Mouse (Mus musculus): ENCODE data around the gene Tiam1.
A peak's percentile ranks its signal among the peaks of the same experiment; 100 is the strongest.

The Tiam1 gene

GRCm38 (mm10) chr16:89989816-89990215 lies 153.8 kb downstream of the Tiam1 start:
- no peak for DNase-seq

GRCm38 (mm10) chr16:89986672-89987362 lies 156.8 kb downstream of the Tiam1 start:
- no peak for DNase-seq

- DNase-seq = no peak
Measured at GRCm38 (mm10) chr16:89985702-89986481, 157.7 kb downstream of the Tiam1 start.

GRCm38 (mm10) chr16:89980075-89980744 lies 163.4 kb downstream of the Tiam1 start:
- peak; percentile 82 for DNase-seq

GRCm38 (mm10) chr16:89975441-89975840 lies 168.1 kb downstream of the Tiam1 start:
- DNase-seq = no peak

- no peak for DNase-seq
Measured at GRCm38 (mm10) chr16:89973814-89974712, 169.5 kb downstream of the Tiam1 start.

GRCm38 (mm10) chr16:89972854-89973487 lies 170.6 kb downstream of the Tiam1 start:
- DNase-seq = no peak

- no peak for DNase-seq
Measured at GRCm38 (mm10) chr16:89972018-89972417, 171.6 kb downstream of the Tiam1 start.

GRCm38 (mm10) chr16:89968058-89968457 lies 175.5 kb downstream of the Tiam1 start:
- DNase-seq = no peak

- DNase-seq = no peak
Measured at GRCm38 (mm10) chr16:89962876-89963275, 180.7 kb downstream of the Tiam1 start.

GRCm38 (mm10) chr16:89960904-89961303 lies 182.7 kb downstream of the Tiam1 start:
- DNase-seq = no peak

GRCm38 (mm10) chr16:89960186-89960878 lies 183.2 kb downstream of the Tiam1 start:
- peak; percentile 72 for DNase-seq

- peak; percentile 89 for DNase-seq
Measured at GRCm38 (mm10) chr16:89958982-89959381, 184.6 kb downstream of the Tiam1 start.

GRCm38 (mm10) chr16:89958030-89958429 lies 185.5 kb downstream of the Tiam1 start:
- DNase-seq = no peak

GRCm38 (mm10) chr16:89954525-89954924 lies 189.0 kb downstream of the Tiam1 start:
- no peak for DNase-seq

- DNase-seq = no peak
Measured at GRCm38 (mm10) chr16:89954114-89954513, 189.5 kb downstream of the Tiam1 start.

- no peak for DNase-seq
Measured at GRCm38 (mm10) chr16:89952821-89953220, 190.7 kb downstream of the Tiam1 start.

GRCm38 (mm10) chr16:89950754-89951153 lies 192.8 kb downstream of the Tiam1 start:
- DNase-seq = peak; percentile 97

GRCm38 (mm10) chr16:89950251-89950650 lies 193.3 kb downstream of the Tiam1 start:
- no peak for DNase-seq

GRCm38 (mm10) chr16:89948040-89948439 lies 195.5 kb downstream of the Tiam1 start:
- no peak for DNase-seq

GRCm38 (mm10) chr16:89946816-89947215 lies 196.8 kb downstream of the Tiam1 start:
- no peak for DNase-seq

Measured in cerebellum, adult 9-11 months (tissue).